Mouse (Mus musculus) bone marrow macrophage, adult 2 months (primary cell): ENCODE data around the gene Ciapin1.

ENCODE experiments used
- CTCF ChIP-seq: IDR thresholded peaks from 2 replicates; pipeline ENCODE4 v1.5.1; 2012; ENCODE audit warnings: low read depth, mild to moderate bottlenecking, low read length, moderate library complexity
- POLR2A ChIP-seq: IDR thresholded peaks from 2 replicates; pipeline ENCODE4 v1.6.1; 2012; ENCODE audit warnings: mild to moderate bottlenecking, low read depth, low read length, borderline replicate concordance

DNA sequence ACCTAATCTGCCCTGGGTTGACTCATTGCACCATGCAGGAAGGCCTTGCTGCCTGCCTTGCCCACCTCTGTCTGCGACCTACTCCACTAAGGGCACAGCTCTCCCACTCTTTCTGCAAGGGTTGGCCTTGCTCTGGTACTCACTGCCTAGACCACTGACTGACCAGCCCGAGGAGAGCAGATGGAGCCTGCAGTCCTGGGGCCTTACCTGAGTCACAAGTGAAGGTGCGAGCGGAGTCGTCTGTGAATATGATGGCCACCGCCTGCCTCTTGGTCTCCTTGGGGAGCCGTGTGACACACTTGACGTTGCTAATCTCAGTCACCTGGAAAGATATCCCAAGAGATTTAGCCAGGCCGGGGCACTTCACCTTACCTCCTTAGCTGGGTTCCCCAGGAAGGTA lies 28.8 kb upstream of the Ciapin1 start:
- no peak for TF ChIP-seq CTCF
- no peak for TF ChIP-seq POLR2A
